In the genomic region with DNA sequence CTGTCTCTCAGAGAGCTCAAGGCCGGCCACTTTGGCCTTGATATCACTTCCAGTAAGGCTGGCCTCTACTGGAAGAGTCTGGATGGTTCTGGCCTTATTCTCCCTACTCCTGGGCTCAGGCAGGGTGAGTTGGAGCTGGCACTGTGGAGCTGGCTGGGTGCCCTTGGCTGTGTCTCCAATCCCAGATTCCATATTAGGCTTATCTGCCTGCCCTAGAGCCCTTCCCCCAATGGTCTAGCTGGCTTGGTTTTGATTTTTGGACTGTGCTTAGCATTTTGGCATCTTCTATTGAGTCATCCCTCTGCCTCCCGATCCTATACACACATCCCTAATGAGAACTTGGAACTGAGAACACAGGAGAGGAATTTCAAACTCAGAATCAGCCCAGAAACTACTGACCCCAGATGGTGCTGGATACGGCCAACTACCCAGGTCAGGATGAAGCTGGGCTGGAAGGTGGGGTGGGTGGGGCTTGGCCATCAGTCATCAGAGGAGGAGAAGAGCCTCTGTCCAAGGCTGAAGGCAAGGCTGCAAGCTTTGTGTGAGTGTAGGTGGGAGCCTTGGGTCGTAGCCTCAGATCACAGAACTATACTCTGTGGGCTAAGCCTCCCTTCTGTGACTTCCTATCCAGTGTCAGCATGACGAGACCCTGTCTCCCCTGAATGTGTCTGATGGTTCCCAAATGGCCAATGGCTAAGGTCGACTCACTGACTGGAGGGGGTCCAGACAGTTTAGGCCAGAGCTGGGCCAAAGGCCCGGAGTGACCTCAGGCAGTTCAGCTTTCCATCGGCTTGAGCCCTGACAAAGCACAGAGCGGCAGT, we compare ENCODE assay signal across 8 mouse cellular contexts.
DNase-seq lines count a peak whose midpoint lies in the region; ATAC-seq lines count a peak whose summit lies in the region.

No protein-coding gene starts in this region.

- H3K36me3 ChIP-seq in forebrain, embryonic 15.5 days: no peaks in the 10 kb centered on the region
- no peaks in the 10 kb centered on the region for H3K36me3 ChIP-seq in forebrain, embryonic 12.5 days (replicated peaks)
- no peaks in the 10 kb centered on the region for H3K36me3 ChIP-seq in intestine, embryonic 16.5 days (ENCODE audit: control insufficient read depth, insufficient read depth, low read length)

- H3K4me1 ChIP-seq in forebrain, embryonic 15.5 days: peaks cover 6% of the 10 kb centered on the region; the same call in 1 of the 2 replicates
- H3K4me1 ChIP-seq in forebrain, embryonic 12.5 days: no peaks in the 10 kb centered on the region
- H3K4me1 ChIP-seq in intestine, embryonic 16.5 days (ENCODE audit: control insufficient read depth, insufficient read depth, low read length): no peaks in the 10 kb centered on the region

- peak; percentile 95 for DNase-seq in adipocyte (ENCODE audit: low spot score)
- DNase-seq in fibroblast of lung, adult 2 months (ENCODE audit: low read depth): peak; percentile 98
- DNase-seq in lung, postnatal 10 days: peak; percentile 81
- DNase-seq in c-Kit-positive CD71-positive TER-119-positive erythroid progenitor cells, embryonic 14.5 days (ENCODE audit: low spot score): no peak
- no peak for DNase-seq in frontal cortex, postnatal 14 days (ENCODE audit: low spot score in 2 of 2)

- no peaks in the 10 kb centered on the region for H3K9me3 ChIP-seq in forebrain, embryonic 15.5 days
- no peaks in the 10 kb centered on the region for H3K9me3 ChIP-seq in forebrain, embryonic 12.5 days
- no peaks in the 10 kb centered on the region for H3K9me3 ChIP-seq in intestine, embryonic 16.5 days (ENCODE audit: control insufficient read depth, low read length)

- no peak overlapping the region for H3K9ac ChIP-seq in forebrain, embryonic 15.5 days (replicated peaks)
- no peak overlapping the region for H3K9ac ChIP-seq in forebrain, embryonic 12.5 days
- no peak overlapping the region for H3K9ac ChIP-seq in intestine, embryonic 16.5 days (ENCODE audit: low read depth, low read length)

- WGBS in forebrain, embryonic 15.5 days: 78% methylated on average over 9 of the region's 9 CpGs
- WGBS in forebrain, embryonic 12.5 days: 83% methylated on average over 9 of the region's 9 CpGs
- 77% methylated on average over 9 of the region's 9 CpGs for WGBS in intestine, embryonic 16.5 days

- no peak overlapping the region for H3K4me3 ChIP-seq in forebrain, embryonic 15.5 days
- no peak overlapping the region for H3K4me3 ChIP-seq in forebrain, embryonic 12.5 days (replicated peaks)
- no peak overlapping the region for H3K4me3 ChIP-seq in intestine, embryonic 16.5 days (ENCODE audit: low read length)

- no peaks in the 10 kb centered on the region for H3K27me3 ChIP-seq in forebrain, embryonic 15.5 days
- no peaks in the 10 kb centered on the region for H3K27me3 ChIP-seq in forebrain, embryonic 12.5 days
- H3K27me3 ChIP-seq in intestine, embryonic 16.5 days (replicated peaks; ENCODE audit: control insufficient read depth, insufficient read depth, low read length): no peaks in the 10 kb centered on the region

- no peak overlapping the region for H3K4me2 ChIP-seq in forebrain, embryonic 15.5 days (replicated peaks)
- no peak overlapping the region for H3K4me2 ChIP-seq in forebrain, embryonic 12.5 days
- H3K4me2 ChIP-seq in intestine, embryonic 16.5 days (ENCODE audit: low read depth, low read length): no peak overlapping the region

- peak; percentile 61 for ATAC-seq in forebrain, embryonic 15.5 days (replicated peaks)
- ATAC-seq in forebrain, embryonic 12.5 days (ENCODE audit: low FRiP score): no peak
- peak; percentile 38; the same call in 1 of the 2 replicates for ATAC-seq in intestine, embryonic 16.5 days

- 0 out of 2 replicates have a peak overlapping the region, but pooled peaks have one; percentile 12 for H3K27ac ChIP-seq in forebrain, embryonic 15.5 days (replicated peaks)
- no peak overlapping the region for H3K27ac ChIP-seq in forebrain, embryonic 12.5 days
- no peak overlapping the region for H3K27ac ChIP-seq in intestine, embryonic 16.5 days (ENCODE audit: low read length)

Comparison
In these comparisons a context has a peak if more than half of its experiments do, and no peak if none do; other contexts are left out.
1. DNase-seq: peak in adipocyte (single experiment), fibroblast of lung, adult 2 months (single experiment) and lung, postnatal 10 days (single experiment); none in c-Kit-positive CD71-positive TER-119-positive erythroid progenitor cells, embryonic 14.5 days (single experiment) and frontal cortex, postnatal 14 days (0 of 2).